Mouse (Mus musculus): ENCODE measurements around the gene Kansl3.

The Kansl3 gene

GRCm38 (mm10) chr1:36368969-36369645 lies at the start of gene Kansl3:
Gene Kansl3, minus strand, starts transcription at chr1:36369181.
- DNase-seq (ENCODE audit: low spot score), result peak; percentile 88

GRCm38 (mm10) chr1:36404531-36404930 lies 35.5 kb upstream of the Kansl3 start:
- DNase-seq (ENCODE audit: low spot score), result no peak

- no peak for DNase-seq (ENCODE audit: low spot score)
These were observed 32.5 kb upstream of the Kansl3 start for GRCm38 (mm10) chr1:36401509-36401908.

GRCm38 (mm10) chr1:36397041-36397440 lies 28.1 kb upstream of the Kansl3 start:
- no peak for DNase-seq (ENCODE audit: low spot score)

- no peak for DNase-seq (ENCODE audit: low spot score)
These were observed 10.6 kb upstream of the Kansl3 start for GRCm38 (mm10) chr1:36379582-36379981.

- DNase-seq (ENCODE audit: low spot score), result no peak
These were observed 9.9 kb upstream of the Kansl3 start for GRCm38 (mm10) chr1:36378880-36379279.

GRCm38 (mm10) chr1:36371934-36372845 lies 3.2 kb upstream of the Kansl3 start, which contains the start of gene Fer1l5:
Gene Fer1l5, plus strand, starts transcription at chr1:36372291.
- no peak for DNase-seq (ENCODE audit: low spot score)

GRCm38 (mm10) chr1:36370918-36371317 lies 1.9 kb upstream of the Kansl3 start:
- DNase-seq (ENCODE audit: low spot score), result no peak

- DNase-seq (ENCODE audit: low spot score), result peak; percentile 24
These were observed 641 bp downstream of the Kansl3 start for GRCm38 (mm10) chr1:36368112-36368968.

- no peak for DNase-seq (ENCODE audit: low spot score)
These were observed 1.3 kb downstream of the Kansl3 start for GRCm38 (mm10) chr1:36367698-36368097.

GRCm38 (mm10) chr1:36356955-36357695 lies 11.9 kb downstream of the Kansl3 start:
- DNase-seq (ENCODE audit: low spot score), result peak; percentile 25

GRCm38 (mm10) chr1:36352351-36352750 lies 16.6 kb downstream of the Kansl3 start:
- DNase-seq (ENCODE audit: low spot score), result no peak

GRCm38 (mm10) chr1:36342547-36342946 lies 26.4 kb downstream of the Kansl3 start:
- no peak for DNase-seq (ENCODE audit: low spot score)

GRCm38 (mm10) chr1:36332955-36333887 lies 35.8 kb downstream of the Kansl3 start:
- DNase-seq (ENCODE audit: low spot score), result no peak

GRCm38 (mm10) chr1:36331743-36332142 lies 37.2 kb downstream of the Kansl3 start:
- DNase-seq (ENCODE audit: low spot score), result no peak

- DNase-seq (ENCODE audit: low spot score), result no peak
These were observed 42.2 kb downstream of the Kansl3 start for GRCm38 (mm10) chr1:36326815-36327214.

GRCm38 (mm10) chr1:36325900-36326321 lies 43.1 kb downstream of the Kansl3 start:
- DNase-seq (ENCODE audit: low spot score), result no peak

GRCm38 (mm10) chr1:36323746-36324448 lies 45.1 kb downstream of the Kansl3 start:
- DNase-seq (ENCODE audit: low spot score), result peak; percentile 56

- no peak for DNase-seq (ENCODE audit: low spot score)
These were observed 45.9 kb downstream of the Kansl3 start for GRCm38 (mm10) chr1:36323076-36323475.

Data from yolk sac, embryonic 10.5 days (tissue).